Mouse (Mus musculus) heart, adult 9 months (tissue): Measurements from ENCODE around the gene Atp1a1.

ENCODE experiments used
- DNase-seq, 2 experiments: peaks; one replicate each; pipeline ENCODE4 v3.0.0; 2022; ENCODE audit warnings: low spot score in 2 of 2

Atp1a1 gene

GRCm38 (mm10) chr3:101552621-101553620, 51.6 kb downstream of the Atp1a1 start:
- DNase-seq = peak in 1 of 2 experiments; percentile 45

GRCm38 (mm10) chr3:101551457-101552230, 52.8 kb downstream of the Atp1a1 start:
- peak; percentile 82 to 87 for DNase-seq

DNA sequence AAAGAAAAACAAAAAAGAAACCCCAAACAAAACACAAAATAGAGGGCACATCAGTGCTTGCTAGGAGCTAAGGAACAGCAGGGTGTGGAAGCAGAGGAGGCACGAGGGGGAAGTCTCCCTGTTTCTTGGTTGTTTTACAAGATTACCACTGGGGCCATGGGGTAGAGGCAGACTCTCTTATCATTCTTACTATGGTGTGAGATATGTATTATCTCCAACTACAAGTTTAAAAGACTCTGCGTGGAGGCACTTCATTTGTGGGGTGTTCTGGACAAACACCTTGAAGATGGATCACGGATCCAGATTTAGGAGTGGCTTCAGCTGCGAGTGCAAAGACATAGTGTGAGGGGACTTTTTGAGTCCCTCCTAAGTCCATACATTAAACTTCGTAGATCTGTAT, 54.7 kb downstream of the Atp1a1 start:
- DNase-seq = no peak

DNA sequence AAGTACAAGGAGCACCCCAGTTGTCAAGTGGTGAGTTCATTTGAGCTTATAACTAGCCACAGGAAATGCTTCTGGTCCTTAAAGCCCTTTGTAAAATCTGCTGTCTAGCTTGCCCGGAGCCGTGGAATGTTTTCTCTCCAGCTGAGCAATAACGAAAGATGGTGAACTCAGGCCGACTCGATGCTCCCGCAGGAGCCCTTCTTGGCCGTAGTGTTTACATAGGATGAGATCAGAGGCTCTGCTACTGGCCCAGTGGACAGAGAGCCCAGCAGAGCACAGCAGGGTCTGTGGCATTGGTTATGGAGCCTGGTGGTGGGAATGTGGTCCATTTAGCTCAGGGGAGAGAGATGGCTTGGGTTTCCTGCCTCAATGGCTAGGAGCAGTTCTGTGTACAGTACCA, 60.4 kb downstream of the Atp1a1 start:
- DNase-seq = no peak

DNA sequence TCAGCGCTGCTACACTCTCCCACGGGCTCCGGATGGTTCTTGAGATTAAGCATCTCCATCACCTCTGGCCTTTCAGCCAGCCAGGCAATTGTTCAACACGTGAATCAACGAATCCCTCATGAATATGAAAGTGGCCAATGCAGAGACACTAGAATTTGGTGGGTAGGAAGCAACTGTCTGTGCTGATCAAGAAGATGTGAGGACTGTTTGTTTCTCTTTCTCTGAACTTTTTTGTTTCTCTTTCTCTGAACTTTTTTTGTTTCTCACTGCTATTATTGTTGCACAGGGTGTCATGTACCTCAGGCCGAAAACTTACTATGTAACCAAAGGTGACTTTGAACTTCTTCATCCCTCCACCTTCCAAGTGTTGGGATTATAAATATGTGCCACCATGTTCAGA, 62.9 kb downstream of the Atp1a1 start:
- no peak for DNase-seq

DNA sequence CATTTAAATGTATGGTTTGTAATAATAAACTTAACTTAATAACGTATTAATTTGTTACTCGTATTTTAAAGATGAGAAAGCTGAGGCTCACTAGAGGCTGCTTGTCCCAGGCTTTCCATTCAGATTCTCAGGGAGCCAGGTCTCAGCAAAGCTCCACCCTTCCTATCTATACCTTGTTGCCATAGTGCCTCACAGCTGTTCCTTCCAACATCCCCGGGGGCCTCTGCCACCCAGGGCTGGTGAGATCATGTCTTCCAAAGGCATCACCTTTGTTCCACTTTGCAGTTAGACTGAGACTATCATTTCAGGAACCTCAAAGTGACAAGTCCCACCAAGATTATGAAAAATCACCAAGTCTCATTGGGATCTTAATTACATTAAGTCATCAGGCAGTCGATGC, 63.9 kb downstream of the Atp1a1 start:
- no peak for DNase-seq

- DNase-seq = peak; percentile 63 to 64
Observed at GRCm38 (mm10) chr3:101536322-101536721, 68.2 kb downstream of the Atp1a1 start.

- DNase-seq = no peak
Observed at GRCm38 (mm10) chr3:101534311-101534710, 70.2 kb downstream of the Atp1a1 start.

DNA sequence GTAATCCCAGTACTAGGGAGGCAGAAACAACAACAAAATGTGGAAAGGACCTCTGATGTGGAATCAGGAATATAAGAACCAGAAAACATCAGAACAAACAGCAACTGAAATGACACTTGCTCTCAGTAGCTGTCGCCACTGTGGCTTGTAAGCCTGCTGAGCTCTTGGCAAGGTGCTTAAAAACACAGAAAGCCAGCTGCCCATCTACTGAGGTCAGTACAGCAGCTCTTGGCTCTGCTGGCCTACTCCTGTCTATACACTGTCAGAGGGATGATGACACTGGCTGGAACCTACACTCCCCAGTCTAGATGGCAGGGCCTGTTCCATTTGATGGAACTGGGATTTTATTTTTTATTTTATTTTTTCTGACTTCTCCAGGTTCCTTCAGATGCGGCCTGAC, 71.1 kb downstream of the Atp1a1 start:
- no peak for DNase-seq

DNA sequence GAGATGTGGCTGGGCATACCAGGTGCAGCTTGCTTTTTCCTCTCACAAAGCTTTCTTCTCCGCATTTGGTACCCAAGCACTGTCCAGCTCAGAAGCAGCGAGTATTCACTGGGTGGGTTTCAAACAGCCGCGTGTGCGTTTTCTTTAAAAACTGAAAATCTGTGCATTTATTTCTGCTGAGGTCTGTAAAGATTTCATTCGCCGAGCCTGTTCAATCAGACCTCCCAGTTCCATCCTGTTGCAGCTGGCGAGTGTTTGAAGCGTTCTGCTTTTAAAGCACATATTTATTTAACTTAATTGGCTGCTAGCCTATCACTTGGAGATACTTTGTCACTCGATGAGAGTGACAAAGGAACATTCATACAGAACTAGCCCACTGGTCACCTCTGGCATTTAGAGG, 73.6 kb downstream of the Atp1a1 start:
- DNase-seq = no peak

DNA sequence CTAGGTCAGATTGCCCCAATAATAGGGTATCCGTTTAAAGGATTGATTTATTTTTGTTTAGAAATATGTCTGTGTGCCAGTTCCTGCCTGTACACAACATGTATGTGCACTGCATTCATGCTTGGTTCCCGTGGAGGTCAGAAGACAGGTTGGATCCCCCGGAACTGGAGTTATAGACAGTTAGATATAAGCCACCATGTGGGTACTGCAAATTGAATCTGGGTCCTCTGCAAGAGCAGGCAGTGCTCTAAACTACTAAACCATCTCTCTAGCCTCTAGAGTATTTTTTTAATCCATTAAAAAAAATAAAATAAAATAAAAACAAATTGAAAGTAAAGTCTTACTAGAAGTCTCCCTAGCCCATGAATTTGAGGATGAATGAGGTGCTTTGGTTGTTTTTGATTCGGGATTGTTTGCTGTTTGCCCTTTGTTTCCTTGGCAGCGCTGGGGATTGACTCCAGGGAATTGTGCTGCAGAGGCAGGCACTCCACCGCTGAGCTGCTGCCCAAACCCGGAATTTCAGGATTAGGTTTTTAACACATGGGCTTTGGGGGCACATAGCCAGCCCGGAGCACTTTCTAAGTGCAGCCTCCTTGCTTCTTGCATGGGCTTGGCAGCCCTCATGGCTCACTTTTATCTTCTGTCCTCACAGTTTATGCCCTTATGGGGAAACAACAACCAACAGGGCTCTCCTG, 75.4 kb downstream of the Atp1a1 start:
- no peak for DNase-seq

GRCm38 (mm10) chr3:101528157-101528899, 76.2 kb downstream of the Atp1a1 start:
- DNase-seq = no peak

DNA sequence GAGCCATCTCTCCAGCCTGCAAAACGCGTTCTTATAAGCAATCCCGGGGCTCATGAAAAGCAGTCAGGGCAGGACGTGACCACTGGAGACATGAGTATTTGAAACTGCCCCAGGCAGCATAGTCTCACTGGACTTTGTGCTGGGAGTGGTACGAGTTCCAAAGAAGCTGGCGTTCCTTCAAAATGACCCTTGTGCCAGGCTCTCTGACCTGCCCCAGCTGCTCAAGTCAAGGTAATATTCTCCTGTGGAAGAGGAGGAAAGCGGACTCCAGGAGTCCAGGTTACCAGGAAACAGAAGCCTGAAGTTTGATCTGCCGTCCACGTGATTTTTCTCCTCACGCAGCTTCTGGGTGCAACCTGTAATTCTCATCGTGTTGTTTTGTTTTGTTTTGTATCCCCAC, 77.9 kb downstream of the Atp1a1 start:
- no peak for DNase-seq
